Mouse (Mus musculus) cerebellum, adult (tissue): ENCODE results near the gene Lrrc4c.

Experiments
- ATAC-seq: cut with Nextera tagmentation; 2 replicates; pipeline ENCODE4 v1.9.2; 2017; ENCODE audit warnings: mild to moderate bottlenecking, moderate library complexity, mixed read lengths; ENCODE audit not compliant: insufficient number of reproducible peaks, low FRiP score, low TSS enrichment

Lrrc4c gene

DNA sequence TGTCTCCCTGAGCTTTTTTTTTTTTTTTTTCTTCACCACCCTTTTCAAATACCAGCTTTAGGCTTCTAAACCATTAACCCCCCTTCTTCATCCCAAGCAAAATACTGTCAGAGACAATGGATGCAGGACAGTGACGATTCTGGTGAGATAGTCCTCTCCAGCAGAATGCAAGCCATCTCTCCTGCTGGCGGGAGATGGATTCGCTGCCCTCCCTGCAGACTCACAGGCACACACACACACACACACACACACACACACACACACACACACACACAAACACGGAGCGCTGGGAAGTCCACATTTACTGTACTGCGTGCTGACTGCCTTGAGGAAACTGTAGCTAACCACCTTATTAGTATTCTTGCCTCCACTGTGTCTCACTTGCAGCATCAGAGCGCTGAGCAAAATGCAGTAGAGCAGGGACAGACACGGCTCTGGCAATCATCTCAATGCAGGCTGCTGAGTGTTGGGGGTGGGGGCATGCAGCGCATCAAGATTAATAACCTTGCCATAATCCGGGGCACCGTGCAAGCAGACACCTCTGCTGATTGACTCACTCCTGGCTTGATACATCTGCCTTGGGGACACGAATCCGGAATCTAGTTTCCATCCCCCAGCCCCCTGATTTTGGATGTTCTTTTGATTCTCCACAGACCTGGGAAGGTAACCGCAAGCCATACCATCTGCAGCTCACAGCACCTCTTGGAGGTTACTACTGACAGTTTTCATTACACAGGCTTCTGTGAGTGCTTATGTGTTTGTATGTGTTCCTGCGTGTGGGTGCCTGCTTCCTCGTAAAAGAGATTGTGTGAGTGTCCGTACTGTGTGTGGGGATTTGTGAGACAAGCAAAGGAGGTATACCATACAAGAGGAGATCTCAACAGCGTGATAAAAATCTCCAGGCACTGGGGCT is at the start of gene Lrrc4c:
Lrrc4c (plus strand) TSS at position 783 of the 913 bp plus-strand sequence.
- ATAC-seq: peak; percentile 86

DNA sequence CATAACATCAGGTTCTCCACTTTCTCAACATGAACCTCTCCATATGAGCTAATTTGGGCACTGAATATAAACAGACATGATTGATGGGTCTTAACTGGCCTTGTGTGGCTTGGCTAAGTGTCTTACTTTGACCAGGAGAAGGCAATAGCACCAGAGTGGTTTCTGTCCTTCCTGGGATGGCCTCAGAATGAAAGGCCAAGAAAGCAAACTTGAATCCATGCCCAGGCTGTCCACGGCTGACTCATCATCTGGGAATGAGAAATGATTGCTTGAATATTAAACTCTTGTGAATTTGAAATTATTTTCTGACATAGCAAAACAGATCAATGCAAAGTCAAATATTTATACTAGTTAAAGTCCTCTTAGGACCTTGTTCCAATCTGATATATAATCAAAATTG is 42.9 kb upstream of the Lrrc4c start:
- ATAC-seq: no peak

DNA sequence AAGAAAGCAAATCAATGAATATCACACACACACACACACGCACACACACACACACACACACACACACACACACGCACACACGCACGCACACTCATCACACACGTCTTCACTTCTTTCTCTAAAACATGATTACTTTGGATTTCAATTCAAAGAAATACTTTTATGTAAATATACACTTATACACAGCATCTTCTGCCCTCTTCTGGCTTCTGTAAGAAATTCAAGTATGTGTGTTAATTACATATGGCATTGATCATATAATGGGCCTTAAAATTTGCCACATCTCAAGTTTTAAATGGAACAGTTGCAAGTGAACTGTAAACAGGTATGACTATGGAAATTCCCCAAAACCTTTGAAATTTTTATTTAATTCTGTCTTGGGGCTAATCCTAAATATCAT is 35.0 kb upstream of the Lrrc4c start:
- ATAC-seq: no peak

DNA sequence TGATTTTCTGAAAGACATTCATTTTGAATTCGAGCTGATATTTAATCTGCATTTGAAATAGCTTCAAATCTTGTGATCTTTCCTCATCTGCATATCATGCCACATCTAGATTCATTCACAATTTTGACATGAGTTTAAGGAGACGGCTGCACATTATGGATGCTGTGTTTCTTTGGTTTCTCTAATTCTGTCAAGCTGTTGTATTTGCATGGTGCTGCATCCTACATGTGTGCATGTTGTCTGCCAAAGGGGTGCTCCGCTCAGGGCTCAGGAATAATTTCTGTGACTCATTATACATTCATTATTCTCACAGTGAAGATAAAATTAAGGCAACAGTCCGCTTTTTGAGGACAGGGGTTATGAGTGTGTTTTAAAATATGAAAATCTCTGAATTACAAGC is 30.5 kb upstream of the Lrrc4c start:
- ATAC-seq: no peak

DNA sequence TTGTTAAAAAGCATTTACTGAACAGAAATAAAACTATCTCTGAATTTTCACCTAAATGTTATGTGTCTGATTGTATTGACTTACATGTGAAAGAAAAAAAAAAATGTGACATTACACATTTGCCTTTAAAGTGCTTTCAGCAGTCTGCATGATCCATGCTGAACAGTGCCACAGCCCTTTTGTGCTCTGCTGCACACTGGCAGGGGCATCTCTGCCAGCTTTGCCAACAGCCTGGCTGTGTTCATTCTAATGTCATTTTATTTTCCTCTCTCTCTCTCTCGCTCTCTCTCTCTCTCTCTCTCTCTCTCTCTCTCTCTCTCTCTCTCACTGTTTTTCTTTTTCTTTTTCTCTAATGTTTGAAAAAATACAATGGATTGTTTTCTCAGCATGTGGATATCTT is 27.4 kb upstream of the Lrrc4c start:
- ATAC-seq: no peak

DNA sequence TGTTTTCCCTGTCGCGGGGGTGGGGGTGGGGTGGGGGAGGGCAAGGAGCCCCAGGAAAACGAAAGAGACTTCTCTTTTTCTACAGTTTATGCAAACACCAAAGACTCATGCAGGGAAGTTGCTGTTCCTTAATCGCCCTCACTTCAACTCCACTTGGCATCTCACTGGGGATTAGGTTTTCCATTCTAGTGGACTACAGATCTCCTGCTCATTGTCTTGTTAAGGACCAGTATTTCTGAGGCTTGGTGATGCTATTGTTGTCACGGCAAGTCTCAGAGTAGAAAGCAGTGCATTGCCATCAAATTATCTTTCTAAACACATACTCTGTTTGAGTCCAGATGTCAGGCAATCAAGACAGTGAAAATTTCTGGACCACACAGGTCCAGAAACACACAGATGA is 2.9 kb upstream of the Lrrc4c start:
- ATAC-seq: no peak

DNA sequence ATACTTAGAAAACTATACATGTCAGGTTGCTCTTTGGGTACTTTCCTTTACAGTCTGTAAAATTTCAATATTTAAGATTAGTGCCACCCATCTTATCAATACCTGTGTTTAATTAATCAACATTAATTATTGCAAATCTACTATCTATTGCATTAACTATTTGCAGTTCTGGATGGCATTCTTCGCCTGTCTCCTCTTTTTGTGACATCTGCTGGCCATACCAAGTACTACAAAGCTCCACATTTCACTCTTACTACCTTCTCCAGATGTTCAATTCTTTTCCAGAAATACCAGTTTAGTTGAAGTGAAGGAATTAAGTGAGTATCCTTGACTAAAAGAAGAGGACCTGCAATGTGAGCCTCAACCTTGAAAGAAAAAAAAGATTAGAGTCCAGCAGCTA is 1.4 kb upstream of the Lrrc4c start:
- ATAC-seq: no peak

DNA sequence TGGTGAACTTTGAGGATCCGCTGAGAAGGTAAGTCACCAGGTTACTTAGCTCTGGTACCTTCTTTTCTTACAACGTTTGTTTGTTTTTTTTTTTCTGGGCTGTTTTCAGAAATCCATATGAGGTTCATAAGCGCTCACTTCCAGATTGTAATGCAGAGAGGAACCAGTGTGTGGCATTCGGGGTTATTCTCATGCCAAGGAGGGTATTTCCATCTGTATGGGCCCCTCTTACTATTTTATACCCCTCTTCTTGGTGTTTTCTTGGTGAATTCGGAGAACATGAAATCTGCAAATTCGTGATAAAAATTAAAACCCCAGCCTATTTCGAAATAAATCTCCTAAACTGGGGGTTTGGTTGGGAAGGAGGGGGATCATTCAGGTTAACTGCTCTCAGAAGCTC is 587 bp downstream of the Lrrc4c start:
- ATAC-seq: 0 out of 2 replicates have a peak, but pooled peaks have one; percentile 20

DNA sequence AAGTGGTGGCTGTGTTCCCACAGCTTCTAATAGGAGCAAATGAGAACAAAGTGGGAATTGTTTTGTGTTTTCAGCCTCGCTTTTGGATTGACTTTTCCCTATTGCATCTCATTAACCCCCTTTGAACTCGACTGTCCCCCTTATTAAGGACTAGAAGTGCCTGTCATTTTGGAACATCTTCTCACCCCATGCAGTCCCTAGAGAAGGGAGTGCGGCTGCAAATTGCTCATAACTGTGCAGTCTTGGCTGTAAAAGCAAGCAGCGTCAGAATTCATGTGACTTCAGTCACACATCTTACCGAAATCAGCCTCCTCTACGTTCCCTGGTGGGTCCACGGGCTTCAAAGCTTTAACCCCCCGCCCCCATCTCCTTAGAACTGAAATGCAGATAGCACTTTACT is 1.2 kb downstream of the Lrrc4c start:
- peak; percentile 26 for ATAC-seq

DNA sequence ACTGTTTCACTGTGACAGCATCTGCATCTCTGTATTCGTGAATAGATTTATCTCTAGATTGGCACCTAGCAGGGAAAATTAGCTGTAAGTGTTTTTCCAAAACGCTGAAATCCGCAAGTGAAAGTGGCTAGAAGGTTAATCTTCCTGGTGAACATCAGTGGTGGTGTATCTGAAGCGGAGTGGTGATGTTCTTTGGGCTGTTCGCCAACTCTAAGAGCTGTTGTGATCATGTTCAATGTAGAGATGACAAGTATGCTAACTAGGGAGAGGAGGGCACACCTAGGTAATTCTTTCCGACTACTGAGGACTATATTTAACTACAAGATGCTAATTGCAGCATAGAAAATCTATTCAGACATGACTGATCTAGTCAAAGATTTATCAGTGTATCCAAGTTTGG is 1.7 kb downstream of the Lrrc4c start:
- ATAC-seq: no peak

DNA sequence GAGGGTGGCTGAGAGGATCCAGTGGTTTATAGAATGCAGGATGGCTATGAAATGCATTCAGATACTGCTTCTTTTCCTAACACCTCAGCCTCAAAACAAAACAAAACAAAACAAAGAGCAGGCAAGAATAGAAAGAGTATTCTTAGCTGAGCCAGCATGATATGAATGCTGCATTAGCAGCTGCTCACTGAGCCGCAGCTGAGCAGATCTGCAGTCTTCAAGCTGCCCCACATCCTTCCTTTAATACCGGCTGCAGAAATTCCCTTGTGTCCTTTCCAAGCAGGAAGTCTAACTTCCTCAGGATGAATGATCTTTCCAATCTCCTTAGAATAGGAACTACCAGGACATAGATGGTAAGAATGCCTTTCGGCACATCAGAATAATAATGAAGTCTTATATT is 16.7 kb downstream of the Lrrc4c start:
- no peak for ATAC-seq

DNA sequence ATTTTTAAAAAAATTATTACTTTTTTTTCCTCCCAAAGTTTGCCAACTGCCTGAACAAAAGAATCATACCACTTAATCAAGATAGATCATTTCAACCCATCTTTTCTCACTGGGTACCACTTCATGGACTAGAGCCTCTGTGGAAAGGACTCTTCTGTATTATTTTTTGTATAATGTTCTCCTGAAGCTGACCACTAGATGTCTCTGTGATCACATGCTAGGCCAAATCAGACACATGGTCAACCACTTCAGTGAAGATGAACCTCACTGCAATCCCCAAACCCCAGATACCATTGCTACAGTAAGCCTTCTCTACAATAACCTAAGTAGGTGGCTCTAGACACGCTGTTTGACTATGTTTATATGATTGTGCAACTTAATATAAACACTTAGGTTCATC is 19.4 kb downstream of the Lrrc4c start:
- peak; percentile 91 for ATAC-seq

DNA sequence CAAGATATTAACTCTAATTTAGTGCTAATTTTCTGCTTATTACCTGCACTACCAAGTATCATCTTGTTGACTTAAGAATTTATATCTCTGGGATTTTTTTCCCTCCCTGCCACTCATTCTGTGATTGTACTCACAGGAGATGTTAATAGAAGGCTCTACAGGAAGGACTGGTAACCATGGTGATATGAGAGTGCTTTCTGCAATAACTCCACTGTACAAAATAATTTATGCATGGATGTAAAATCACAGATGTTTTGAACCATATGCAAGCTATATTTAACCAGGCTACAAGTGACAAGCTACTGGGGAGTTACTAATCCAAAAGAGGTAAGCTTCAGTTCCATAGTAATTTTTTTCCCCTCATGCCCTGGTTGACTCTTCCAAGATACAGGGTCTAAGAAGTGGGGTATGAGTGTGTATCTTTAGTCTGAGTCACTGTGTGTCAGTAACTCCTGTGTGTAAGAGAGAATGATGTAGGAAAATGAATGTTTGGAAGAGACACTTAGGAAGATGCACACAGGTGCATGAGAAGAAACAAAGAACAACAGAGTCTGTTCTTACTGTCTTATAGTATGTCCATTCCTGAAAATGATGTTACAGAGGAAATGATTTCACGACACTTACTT is 83.3 kb downstream of the Lrrc4c start:
- ATAC-seq: no peak

DNA sequence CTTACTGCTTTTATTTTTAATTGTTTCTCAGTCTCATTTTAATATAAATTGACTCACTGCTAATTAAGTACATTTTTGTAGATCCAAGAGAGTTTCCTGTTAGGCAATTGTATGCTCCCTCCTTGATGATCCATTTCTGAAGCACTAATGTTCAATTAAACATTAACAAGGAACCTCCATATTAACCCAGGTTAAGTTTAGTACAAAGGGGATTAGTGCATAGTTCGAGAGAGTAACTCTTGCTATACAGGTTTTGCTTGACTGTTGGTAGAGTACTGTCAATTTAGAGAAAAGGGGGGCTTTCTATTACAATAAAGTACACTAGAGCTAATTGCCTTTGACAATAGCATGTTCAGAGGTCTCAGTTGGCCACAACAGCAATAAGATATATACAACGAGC is 84.5 kb downstream of the Lrrc4c start:
- ATAC-seq: no peak

DNA sequence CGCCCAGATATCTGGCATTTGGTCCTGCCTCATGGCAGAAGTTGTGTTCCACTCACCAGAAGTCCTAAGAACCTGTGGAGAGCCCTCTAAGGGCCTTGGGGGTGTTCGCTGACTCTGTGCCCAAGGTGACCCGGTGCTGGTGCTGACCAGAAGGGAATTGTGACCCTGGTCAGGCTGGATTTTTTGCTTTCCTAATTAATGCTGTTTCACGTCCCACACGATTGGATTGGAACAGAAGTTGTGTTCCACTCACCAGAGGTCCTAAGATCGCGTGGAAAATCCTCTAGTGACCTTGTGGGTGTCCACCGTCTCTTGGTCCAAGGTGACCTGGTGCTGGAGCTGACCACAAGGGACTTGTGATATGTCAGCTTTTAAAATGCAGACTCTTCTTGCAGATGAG is 88.9 kb downstream of the Lrrc4c start:
- ATAC-seq: no peak

DNA sequence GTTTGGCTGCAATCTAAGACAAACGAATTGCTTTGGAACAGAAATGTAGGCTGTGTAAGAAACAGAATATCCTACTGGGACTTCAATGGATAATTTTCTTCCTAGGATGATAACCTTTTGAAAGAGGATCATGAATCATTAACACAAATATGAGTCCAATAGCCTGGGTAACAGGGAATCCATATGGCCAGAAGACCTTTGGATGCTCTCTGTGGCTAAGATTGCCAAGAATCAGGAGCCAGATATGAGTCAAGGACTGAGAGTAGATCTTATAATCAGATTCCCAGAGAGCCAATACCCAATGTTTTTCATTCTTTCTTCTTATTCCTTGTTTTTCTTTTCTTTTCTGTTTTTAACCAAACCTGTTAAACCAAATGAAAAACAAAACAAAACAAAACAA is 93.2 kb downstream of the Lrrc4c start:
- peak; percentile 70 for ATAC-seq

DNA sequence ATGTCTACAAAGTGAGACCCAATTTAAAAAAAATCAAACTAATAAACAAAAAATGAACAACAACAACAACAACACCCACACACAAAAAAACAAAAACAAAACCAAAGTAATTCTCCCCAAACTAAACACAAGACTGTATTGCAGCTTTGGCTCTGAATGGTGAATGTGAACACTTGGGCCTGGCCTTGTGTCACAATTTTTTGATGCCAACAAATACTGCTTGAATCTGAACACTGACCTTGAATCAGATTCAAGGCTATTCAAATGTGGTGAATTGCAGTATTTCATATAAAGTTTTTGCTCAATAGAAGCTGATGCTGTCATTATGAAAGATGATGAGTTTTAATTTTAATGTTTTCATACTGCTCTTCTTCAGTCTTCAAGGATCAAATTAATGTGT is 143.6 kb downstream of the Lrrc4c start:
- no peak for ATAC-seq

DNA sequence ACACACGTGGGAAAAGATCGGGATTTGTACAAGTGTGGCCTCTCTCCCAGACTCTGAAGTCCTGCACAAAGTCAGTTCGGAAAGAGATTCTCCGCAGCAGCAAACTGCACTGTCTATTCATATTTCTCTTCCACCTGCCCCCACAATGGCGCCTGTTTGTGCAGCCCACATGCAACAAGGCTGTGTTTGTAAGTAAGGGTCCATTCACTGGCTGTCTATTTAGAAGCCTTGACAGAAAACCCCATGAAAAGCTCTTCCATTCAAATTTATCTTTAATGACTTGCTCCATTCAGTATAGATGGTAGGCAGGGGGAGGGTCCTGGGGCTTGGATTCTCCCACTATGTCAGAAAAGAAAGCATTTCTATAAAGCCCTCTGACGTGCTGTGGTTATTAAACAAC is 157.7 kb downstream of the Lrrc4c start:
- no peak for ATAC-seq

DNA sequence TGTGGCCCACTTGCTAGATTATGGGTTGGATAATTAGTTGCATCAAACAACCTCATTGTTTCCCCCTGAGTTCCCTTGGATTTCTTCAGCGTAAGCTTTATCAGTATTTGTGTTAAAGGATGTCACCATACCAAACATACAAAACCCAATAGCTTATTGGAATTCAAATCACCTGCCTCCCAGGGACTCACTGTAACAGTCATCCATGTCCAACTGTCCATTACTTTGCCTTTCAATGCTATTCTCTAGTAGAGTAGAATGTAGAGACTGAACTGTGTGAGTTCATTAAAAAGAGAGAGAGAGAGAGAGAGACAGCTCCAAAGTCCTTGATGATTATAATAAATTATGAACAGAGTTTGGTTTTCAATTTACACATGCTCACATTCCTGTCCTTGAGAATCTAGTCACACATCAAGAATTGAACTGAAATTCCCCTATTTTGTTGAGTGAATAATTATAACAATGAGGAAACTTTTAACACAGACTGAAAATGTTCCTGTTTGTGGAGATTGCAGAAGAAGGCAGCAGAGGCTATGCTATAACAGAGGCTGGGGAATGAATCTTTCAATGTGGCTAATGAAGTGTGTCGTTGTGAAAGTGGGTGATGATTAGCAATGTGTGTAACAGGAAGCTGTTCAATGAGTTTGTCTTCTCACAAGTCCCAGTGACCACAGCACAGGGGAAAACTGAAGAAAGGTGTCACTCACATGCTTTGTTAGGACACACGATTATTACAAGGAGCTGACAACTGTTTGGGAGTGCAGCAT is 181.3 kb downstream of the Lrrc4c start:
- no peak for ATAC-seq

DNA sequence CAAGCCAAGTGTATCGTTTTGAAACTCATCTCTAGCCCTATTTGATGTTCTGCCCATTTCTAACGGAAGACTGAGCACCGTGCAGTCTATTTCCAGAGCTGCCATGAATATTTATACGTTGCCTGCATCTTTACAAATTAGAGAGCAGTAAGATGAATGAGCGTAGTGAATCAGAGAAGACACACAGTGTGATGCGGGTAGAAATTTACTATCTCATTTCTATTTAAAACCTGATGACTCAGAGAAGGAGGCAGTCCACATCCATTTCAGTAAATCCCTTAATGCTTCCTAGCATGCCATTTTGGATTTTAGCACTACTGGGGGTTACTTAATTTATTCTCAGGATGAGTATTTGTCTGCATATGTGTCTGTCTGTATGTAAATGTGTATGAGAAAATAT is 186.2 kb downstream of the Lrrc4c start:
- ATAC-seq: no peak

DNA sequence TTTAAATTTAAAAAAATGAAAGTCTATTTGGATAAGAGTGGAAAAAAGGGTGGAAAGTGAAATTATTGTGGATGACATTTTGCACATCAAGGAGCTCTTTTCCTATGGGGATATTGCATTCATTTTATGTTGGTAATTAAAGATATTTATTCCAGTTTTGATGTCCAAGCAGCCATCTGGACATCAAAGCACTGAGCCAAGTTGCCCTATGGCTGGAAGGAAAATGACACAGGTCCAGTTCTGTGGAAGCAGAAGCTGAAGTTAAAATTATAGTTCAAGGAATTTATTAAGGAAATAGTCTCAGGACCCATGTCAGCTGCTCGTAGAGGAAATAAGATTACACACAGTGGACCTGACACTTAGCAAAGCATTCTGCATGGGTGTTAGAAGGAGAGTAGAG is 187.7 kb downstream of the Lrrc4c start:
- peak; percentile 82 for ATAC-seq
